8 mouse cellular contexts compared by ENCODE assay signal in the genomic region with DNA sequence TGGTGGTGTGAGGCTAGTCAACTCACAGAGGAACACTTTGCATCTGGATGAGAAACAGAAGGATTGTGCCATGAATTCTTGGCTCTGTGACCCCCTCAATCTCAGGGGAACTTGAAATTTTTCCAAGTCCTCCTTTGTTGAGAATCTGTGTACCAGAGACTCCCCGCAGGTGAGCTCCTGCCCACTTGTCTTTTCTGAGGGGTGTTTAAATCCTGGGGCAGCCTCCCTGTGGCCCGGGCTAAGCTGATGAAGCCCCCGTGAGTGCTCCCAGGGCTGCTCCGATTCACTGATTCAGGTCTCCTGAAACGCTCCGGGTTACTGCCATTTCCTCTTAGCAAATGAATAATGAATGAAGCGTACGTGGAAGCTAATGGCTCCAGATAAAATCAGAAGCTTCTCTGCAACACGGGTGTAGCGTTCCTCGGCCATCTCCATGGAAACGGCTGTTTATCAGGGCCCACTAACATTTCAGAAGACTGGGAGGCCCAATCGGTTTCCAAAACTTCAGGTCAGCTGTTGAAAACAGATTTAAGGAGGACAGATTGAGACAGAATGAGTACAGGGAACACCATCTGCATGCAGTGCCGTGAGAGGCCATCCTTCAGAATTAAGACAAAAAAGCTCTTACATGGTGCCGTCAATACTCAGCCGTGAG.
DNase-seq lines count a peak whose midpoint lies in the region; ATAC-seq and TF ChIP-seq lines count a peak whose summit lies in the region.

No protein-coding gene starts in this region.

- ATAC-seq in midbrain, embryonic 11.5 days (ENCODE audit: low FRiP score) = peak; percentile 73

- no peak for TF ChIP-seq POLR2A in cerebellum, adult 2 months (IDR thresholded peaks at IDR 0.05; ENCODE audit: borderline replicate concordance, insufficient read depth, low read length)

- H3K4me2 ChIP-seq in midbrain, embryonic 11.5 days = peak overlapping the region; percentile 33

- H3K27ac ChIP-seq in cerebellum, adult 2 months (ENCODE audit: insufficient read depth, low read length) = no peak overlapping the region
- H3K27ac ChIP-seq in midbrain, embryonic 11.5 days (ENCODE audit: low read depth, low read length) = peak overlapping the region; percentile 45

- DNase-seq in cerebellum, adult 2 months = peak; percentile 17 to 22
- no peak for DNase-seq in cerebellum, postnatal 4 days (ENCODE audit: low spot score in 2 of 2)
- DNase-seq in R1 (ENCODE audit: low read depth, low spot score) = peak; percentile 31
- DNase-seq in frontal cortex, postnatal 36 days (ENCODE audit: low spot score in 2 of 2) = peak; percentile 35 to 64
- peak; percentile 92 for DNase-seq in midbrain, embryonic 11.5 days (ENCODE audit: low spot score, missing footprints)
- DNase-seq in c-Kit-positive CD71-positive TER-119-positive erythroid progenitor cells, embryonic 14.5 days (ENCODE audit: low spot score) = no peak
- no peak for DNase-seq in adrenal gland, postnatal 36 days
- no peak for DNase-seq in kidney, postnatal 10 days

- no peaks in the 10 kb centered on the region for H3K27me3 ChIP-seq in cerebellum, adult 2 months (ENCODE audit: control insufficient read depth, insufficient read depth, low read length)
- H3K27me3 ChIP-seq in midbrain, embryonic 11.5 days (ENCODE audit: control insufficient read depth, insufficient read depth, low read length) = no peaks in the 10 kb centered on the region

- H3K9me3 ChIP-seq in midbrain, embryonic 11.5 days (ENCODE audit: control insufficient read depth, low read length) = no peaks in the 10 kb centered on the region

- TF ChIP-seq CTCF in cerebellum, adult 2 months (IDR thresholded peaks at IDR 0.05; ENCODE audit: borderline replicate concordance, insufficient read depth, low read depth, low read length) = no peak

- H3K9ac ChIP-seq in midbrain, embryonic 11.5 days (ENCODE audit: low read length) = 0 out of 2 replicates have a peak overlapping the region, but pooled peaks have one; percentile 9

- no peaks in the 10 kb centered on the region for H3K36me3 ChIP-seq in midbrain, embryonic 11.5 days (ENCODE audit: control insufficient read depth, insufficient read depth, low read length)

- no peak overlapping the region for H3K4me3 ChIP-seq in cerebellum, adult 2 months (replicated peaks; ENCODE audit: insufficient read depth, low read depth, low read length)
- H3K4me3 ChIP-seq in midbrain, embryonic 11.5 days (ENCODE audit: low read depth, low read length) = no peak overlapping the region

- 0 out of 2 replicates have a peak, but pooled peaks cover 4% of the 10 kb centered on the region for H3K4me1 ChIP-seq in cerebellum, adult 2 months (ENCODE audit: control insufficient read depth, insufficient read depth, low read length)
- peaks cover 33% of the 10 kb centered on the region for H3K4me1 ChIP-seq in midbrain, embryonic 11.5 days (ENCODE audit: control insufficient read depth, insufficient read depth, low read length)

- WGBS in cerebellum, adult 2 months = 23% methylated on average over 16 of the region's 16 CpGs
- 15% methylated on average over 16 of the region's 16 CpGs for WGBS in midbrain, embryonic 11.5 days

Comparison
In these comparisons a context has a peak if more than half of its experiments do, and no peak if none do; other contexts are left out.
1. DNase-seq: peak in cerebellum, adult 2 months (2 of 2), R1 (single experiment), frontal cortex, postnatal 36 days (2 of 2) and midbrain, embryonic 11.5 days (single experiment); none in cerebellum, postnatal 4 days (0 of 2), c-Kit-positive CD71-positive TER-119-positive erythroid progenitor cells, embryonic 14.5 days (single experiment), adrenal gland, postnatal 36 days (0 of 2) and kidney, postnatal 10 days (single experiment).